Mouse (Mus musculus): ENCODE results near the gene Gm4881. TPM values are rescaled to one million over a fixed set of nuclear protein-coding genes. Genes with fewer than 3 reads are reported as not detected.
A peak's percentile ranks its signal among the peaks of the same experiment; 100 is the strongest.

Gene Gm4881
- total and polyA plus RNA-seq, 2 experiments from 2014 or later: 3.8 to 6.4 TPM

GRCm38 (mm10) chr7:24884693-24885291 lies 59.5 kb downstream of the Gm4881 start:
- H3K27me3 ChIP-seq (ENCODE audit: insufficient read depth, low read length): no peaks in the 10 kb centered on the region
- DNase-seq (ENCODE audit: low spot score): no peak
- peak overlapping the region; percentile 92 for H3K27ac ChIP-seq (ENCODE audit: low read depth, low read length)
- 1% methylated on average over 47 of the region's 47 CpGs for WGBS
- no peak for TF ChIP-seq CTCF (IDR thresholded peaks at IDR 0.05)
- H3K4me3 ChIP-seq (ENCODE audit: low read depth, low read length): peak overlapping the region; percentile 99
- H3K9ac ChIP-seq (replicated peaks; ENCODE audit: low read length, poor library complexity, severe bottlenecking): peak overlapping the region; percentile 99
- ATAC-seq (ENCODE audit: low FRiP score): no peak; the same call in 1 of the 2 replicates
- H3K4me1 ChIP-seq (ENCODE audit: insufficient read depth, low read length): peaks cover 9% of the 10 kb centered on the region
- H3K9me3 ChIP-seq (ENCODE audit: low read length): no peaks in the 10 kb centered on the region
- H3K36me3 ChIP-seq (ENCODE audit: insufficient read depth, low read length): peaks cover 29% of the 10 kb centered on the region
- H3K4me2 ChIP-seq (ENCODE audit: low read depth, low read length, poor library complexity, severe bottlenecking): peak overlapping the region; percentile 76

GRCm38 (mm10) chr7:24883896-24884692 lies 60.2 kb downstream of the Gm4881 start, which contains the start of gene Rps19:
Gene Rps19, plus strand, starts transcription at chr7:24884371.
- under 1% methylated on average over 57 of the region's 57 CpGs for whole genome bisulfite sequencing

GRCm38 (mm10) chr7:24882416-24883199 lies 61.7 kb downstream of the Gm4881 start:
- Histone ChIP-seq H3K4me2 (ENCODE audit: low read depth, low read length, poor library complexity, severe bottlenecking) (no peak overlapping the region), H3K27ac (ENCODE audit: low read depth, low read length) (no peak overlapping the region), H3K9ac (replicated peaks; ENCODE audit: low read length, poor library complexity, severe bottlenecking) (no peak overlapping the region), H3K4me3 (ENCODE audit: low read depth, low read length) (no peak overlapping the region), H3K36me3 (ENCODE audit: insufficient read depth, low read length) (peaks cover 7% of the 10 kb centered on the region), H3K9me3 (ENCODE audit: low read length) (no peaks in the 10 kb centered on the region), H3K4me1 (ENCODE audit: insufficient read depth, low read length) (peaks cover 9% of the 10 kb centered on the region), H3K27me3 (ENCODE audit: insufficient read depth, low read length) (no peaks in the 10 kb centered on the region)
- no peak for DNase-seq (ENCODE audit: low spot score)
- ATAC-seq (ENCODE audit: low FRiP score): no peak
- no peak for TF ChIP-seq CTCF (IDR thresholded peaks at IDR 0.05)
- WGBS: 91% methylated on average over 9 of the region's 9 CpGs

More at GRCm38 (mm10) chr7:24883896-24884692, 60.2 kb downstream of the Gm4881 start, which contains the start of gene Rps19:
- peak within 1 kb of the TSS; percentile 99 for H3K9ac ChIP-seq (replicated peaks; ENCODE audit: low read length, poor library complexity, severe bottlenecking)
- DNase-seq (ENCODE audit: low spot score) (peak; percentile 99), ATAC-seq (ENCODE audit: low FRiP score) (peak; percentile 94)
- H3K36me3 ChIP-seq (ENCODE audit: insufficient read depth, low read length): peaks cover 22% of the 10 kb centered on the region
- TF ChIP-seq CTCF (IDR thresholded peaks at IDR 0.05): peak; percentile 73
- no peaks in the 10 kb centered on the region for H3K9me3 ChIP-seq (ENCODE audit: low read length)
- peak within 1 kb of the TSS; percentile 99 for H3K4me3 ChIP-seq (ENCODE audit: low read depth, low read length)
- peaks cover 9% of the 10 kb centered on the region for H3K4me1 ChIP-seq (ENCODE audit: insufficient read depth, low read length)
- peak within 1 kb of the TSS; percentile 92 for H3K27ac ChIP-seq (ENCODE audit: low read depth, low read length)
- peak within 1 kb of the TSS; percentile 76 for H3K4me2 ChIP-seq (ENCODE audit: low read depth, low read length, poor library complexity, severe bottlenecking)
- no peaks in the 10 kb centered on the region for H3K27me3 ChIP-seq (ENCODE audit: insufficient read depth, low read length)

- 13% methylated on average over 2 of the region's 2 CpGs for WGBS
- no peaks in the 10 kb centered on the region for H3K27me3 ChIP-seq (ENCODE audit: insufficient read depth, low read length)
- no peaks in the 10 kb centered on the region for H3K9me3 ChIP-seq (ENCODE audit: low read length)
- no peak overlapping the region for H3K9ac ChIP-seq (replicated peaks; ENCODE audit: low read length, poor library complexity, severe bottlenecking)
- no peaks in the 10 kb centered on the region for H3K36me3 ChIP-seq (ENCODE audit: insufficient read depth, low read length)
- H3K4me2 ChIP-seq (ENCODE audit: low read depth, low read length, poor library complexity, severe bottlenecking): no peak overlapping the region
- no peaks in the 10 kb centered on the region for H3K4me1 ChIP-seq (ENCODE audit: insufficient read depth, low read length)
- ATAC-seq (ENCODE audit: low FRiP score) (no peak), DNase-seq (ENCODE audit: low spot score) (no peak)
- H3K27ac ChIP-seq (ENCODE audit: low read depth, low read length): no peak overlapping the region
- TF ChIP-seq CTCF (IDR thresholded peaks at IDR 0.05): no peak
- H3K4me3 ChIP-seq (ENCODE audit: low read depth, low read length): no peak overlapping the region
These were observed 64.7 kb downstream of the Gm4881 start for GRCm38 (mm10) chr7:24879620-24880019.

GRCm38 (mm10) chr7:24877588-24877987 lies 66.7 kb downstream of the Gm4881 start:
- H3K4me1 ChIP-seq (ENCODE audit: insufficient read depth, low read length): no peaks in the 10 kb centered on the region
- H3K36me3 ChIP-seq (ENCODE audit: insufficient read depth, low read length): no peaks in the 10 kb centered on the region
- H3K4me3 ChIP-seq (ENCODE audit: low read depth, low read length): no peak overlapping the region
- WGBS: 87% methylated on average over 3 of the region's 3 CpGs
- H3K27ac ChIP-seq (ENCODE audit: low read depth, low read length): no peak overlapping the region
- no peak for DNase-seq (ENCODE audit: low spot score)
- no peak for TF ChIP-seq CTCF (IDR thresholded peaks at IDR 0.05)
- ATAC-seq (ENCODE audit: low FRiP score): no peak
- H3K9me3 ChIP-seq (ENCODE audit: low read length): no peaks in the 10 kb centered on the region
- no peaks in the 10 kb centered on the region for H3K27me3 ChIP-seq (ENCODE audit: insufficient read depth, low read length)
- H3K9ac ChIP-seq (replicated peaks; ENCODE audit: low read length, poor library complexity, severe bottlenecking): no peak overlapping the region
- H3K4me2 ChIP-seq (ENCODE audit: low read depth, low read length, poor library complexity, severe bottlenecking): no peak overlapping the region

Small RNAs within 50 kb of the gene (microRNA-seq; reads per million reads assigned to microRNA genes)
- gene Mir7046 (ENCODE audit: borderline number of aligned reads) (not detected), gene Mir7047 (ENCODE audit: borderline number of aligned reads) (2.0 reads per million)

Other genes with a start within 250 kb of the Gm4881 start
- gene BC049730, start 235.3 kb downstream of the Gm4881 start, total RNA-seq (2014; rRNA removed): not detected in 2 replicates
- gene BC049730, start 235.3 kb downstream of the Gm4881 start, polyA plus RNA-seq (2015; fragmentation: Nextera tagmentation; extraction: Ambion mirVana): not detected in 2 replicates
- not detected in 2 replicates for gene Gm4763, start 217.6 kb downstream of the Gm4881 start, total RNA-seq (2014; rRNA removed)
- not detected in 2 replicates for gene Gm4763, start 217.6 kb downstream of the Gm4881 start, polyA plus RNA-seq (2015; fragmentation: Nextera tagmentation; extraction: Ambion mirVana)
- 0.16 and 1.0 TPM in 2 replicates for gene Cd177, start 184.2 kb downstream of the Gm4881 start, total RNA-seq (2014; rRNA removed)
- gene Cd177, start 184.2 kb downstream of the Gm4881 start, polyA plus RNA-seq (2015; fragmentation: Nextera tagmentation; extraction: Ambion mirVana): 0.37 and 0.47 TPM in 2 replicates
- gene Ceacam10, start 167.3 kb downstream of the Gm4881 start, total RNA-seq (2014; rRNA removed): 0.33 TPM in 1 of 2 replicates, not detected in the other
- 0.43 and 0.63 TPM in 2 replicates for gene Ceacam10, start 167.3 kb downstream of the Gm4881 start, polyA plus RNA-seq (2015; fragmentation: Nextera tagmentation; extraction: Ambion mirVana)
- gene Gm9844, start 82.3 kb downstream of the Gm4881 start, total RNA-seq (2014; rRNA removed): 5.9 and 13.5 TPM in 2 replicates
- gene Gm9844, start 82.3 kb downstream of the Gm4881 start, polyA plus RNA-seq (2015; fragmentation: Nextera tagmentation; extraction: Ambion mirVana): 33.2 and 44.4 TPM in 2 replicates
- gene Lypd4, start 74.6 kb downstream of the Gm4881 start, total RNA-seq (2014; rRNA removed): 0.19 TPM in 1 of 2 replicates, not detected in the other
- gene Lypd4, start 74.6 kb downstream of the Gm4881 start, polyA plus RNA-seq (2015; fragmentation: Nextera tagmentation; extraction: Ambion mirVana): 0.16 and 0.28 TPM in 2 replicates
- 0.11 TPM in 1 of 2 replicates, not detected in the other for gene Dmrtc2, start 74.4 kb downstream of the Gm4881 start, total RNA-seq (2014; rRNA removed)
- 0.31 and 0.70 TPM in 2 replicates for gene Dmrtc2, start 74.4 kb downstream of the Gm4881 start, polyA plus RNA-seq (2015; fragmentation: Nextera tagmentation; extraction: Ambion mirVana)
- gene Rps19, start 60.1 kb downstream of the Gm4881 start, total RNA-seq (2014; rRNA removed): 364 and 448 TPM in 2 replicates
- gene Rps19, start 60.1 kb downstream of the Gm4881 start, polyA plus RNA-seq (2015; fragmentation: Nextera tagmentation; extraction: Ambion mirVana): 1,202 and 1,286 TPM in 2 replicates
- 0.27 and 0.42 TPM in 2 replicates for gene Cd79a, start 47.1 kb downstream of the Gm4881 start, total RNA-seq (2014; rRNA removed)
- 0.82 and 0.85 TPM in 2 replicates for gene Cd79a, start 47.1 kb downstream of the Gm4881 start, polyA plus RNA-seq (2015; fragmentation: Nextera tagmentation; extraction: Ambion mirVana)
- 19.1 and 27.5 TPM in 2 replicates for gene Arhgef1, start 41.6 kb downstream of the Gm4881 start, total RNA-seq (2014; rRNA removed)
- gene Arhgef1, start 41.6 kb downstream of the Gm4881 start, polyA plus RNA-seq (2015; fragmentation: Nextera tagmentation; extraction: Ambion mirVana): 29.0 and 33.0 TPM in 2 replicates
- 516 and 704 TPM in 2 replicates for gene Rabac1, start 28.3 kb upstream of the Gm4881 start, total RNA-seq (2014; rRNA removed)
- gene Rabac1, start 28.3 kb upstream of the Gm4881 start, polyA plus RNA-seq (2015; fragmentation: Nextera tagmentation; extraction: Ambion mirVana): 466 and 515 TPM in 2 replicates
- 493 and 502 TPM in 2 replicates for gene Atp1a3, start 61.5 kb upstream of the Gm4881 start, total RNA-seq (2014; rRNA removed)
- 727 and 786 TPM in 2 replicates for gene Atp1a3, start 61.5 kb upstream of the Gm4881 start, polyA plus RNA-seq (2015; fragmentation: Nextera tagmentation; extraction: Ambion mirVana)
- 153 and 161 TPM in 2 replicates for gene Grik5, start 127.9 kb upstream of the Gm4881 start, total RNA-seq (2014; rRNA removed)
- 15.7 and 18.6 TPM in 2 replicates for gene Grik5, start 127.9 kb upstream of the Gm4881 start, polyA plus RNA-seq (2015; fragmentation: Nextera tagmentation; extraction: Ambion mirVana)
- gene Zfp574, start 128.1 kb upstream of the Gm4881 start, total RNA-seq (2014; rRNA removed): 37.4 and 38.0 TPM in 2 replicates
- gene Zfp574, start 128.1 kb upstream of the Gm4881 start, polyA plus RNA-seq (2015; fragmentation: Nextera tagmentation; extraction: Ambion mirVana): 30.9 and 31.9 TPM in 2 replicates
- 7.6 and 9.0 TPM in 2 replicates for gene Pou2f2, start 235.2 kb upstream of the Gm4881 start, total RNA-seq (2014; rRNA removed)
- gene Pou2f2, start 235.2 kb upstream of the Gm4881 start, polyA plus RNA-seq (2015; fragmentation: Nextera tagmentation; extraction: Ambion mirVana): 28.9 and 35.9 TPM in 2 replicates